Mouse (Mus musculus) CH12.LX (cell line): ENCODE results near the gene Csnk1g2. TPM values are rescaled to one million over a fixed set of nuclear protein-coding genes. Genes with fewer than 3 reads are reported as not detected.

Source experiments
- DNase-seq: peaks from one replicate; pipeline ENCODE4 v3.0.0-alpha.2; 2013; ENCODE audit errors: extremely low read depth
- H3K27ac ChIP-seq: 2 replicates; pipeline ENCODE4 v1.5.1; 2012; ENCODE audit warnings: low read depth, mild to moderate bottlenecking, control low read depth, moderate library complexity; ENCODE audit not compliant: insufficient read depth
- H3K27me3 ChIP-seq: replicated peaks from 2 replicates; pipeline ENCODE3; 2012; ENCODE audit warnings: inconsistent platforms
- H3K36me3 ChIP-seq, 2 experiments: replicated peaks in 1 of 2; 2 replicates each; pipeline versions ENCODE3 to v1.6.1; 2012; ENCODE audit warnings: inconsistent platforms in 1 of 2, low read length in 1 of 2, mild to moderate bottlenecking in 1 of 2, mixed read lengths in 1 of 2, moderate library complexity in 1 of 2; ENCODE audit not compliant: control insufficient read depth in 1 of 2, insufficient read depth in 1 of 2
- H3K4me1 ChIP-seq, 2 experiments: 2 replicates each; pipeline ENCODE4 v1.6.1; 2012; ENCODE audit warnings: inconsistent platforms in 1 of 2, moderate library complexity in 1 of 2; ENCODE audit not compliant: insufficient read depth in 2 of 2, control insufficient read depth in 1 of 2
- H3K4me2 ChIP-seq: 2 replicates; pipeline ENCODE4 v1.6.1; 2012; ENCODE audit warnings: low read depth, mild to moderate bottlenecking, control low read depth; ENCODE audit not compliant: poor library complexity, insufficient read depth, severe bottlenecking
- H3K4me3 ChIP-seq, 3 experiments: fragments of 150-350 bp in 1 of 3; sonication (generic) in 1 of 3; replicated peaks in 1 of 3; 2 replicates each; pipeline versions ENCODE3 to v1.5.1; 2011 to 2012; ENCODE audit warnings: low read depth in 2 of 3, low read length in 2 of 3, mild to moderate bottlenecking in 2 of 3, moderate library complexity in 2 of 3, control low read depth in 1 of 3, improper control_type of control experiment in 1 of 3, inconsistent platforms in 1 of 3, mixed read lengths in 1 of 3; ENCODE audit not compliant: poor library complexity in 1 of 3
- H3K79me2 ChIP-seq: replicated peaks from 2 replicates; pipeline ENCODE4 v1.6.1; 2012; ENCODE audit warnings: mild to moderate bottlenecking, moderate library complexity; ENCODE audit not compliant: control insufficient read depth, poor library complexity, insufficient read depth, severe bottlenecking; ENCODE audit errors: extremely low read depth
- H3K9ac ChIP-seq: 2 replicates; pipeline ENCODE4 v1.6.1; 2012; ENCODE audit warnings: low read depth, mild to moderate bottlenecking, control low read depth, moderate library complexity; ENCODE audit not compliant: insufficient read depth
- H3K9me3 ChIP-seq: replicated peaks from 2 replicates; pipeline ENCODE3; 2012; ENCODE audit warnings: low read length, inconsistent platforms, mixed read lengths
- BHLHE40 ChIP-seq: IDR thresholded peaks from 2 replicates; pipeline ENCODE4 v1.6.1; 2011; ENCODE audit warnings: mild to moderate bottlenecking, low read depth, low read length, improper control_type of control experiment
- CHD1 ChIP-seq: IDR thresholded peaks from 2 replicates; pipeline ENCODE4 v1.6.1; 2012; ENCODE audit warnings: low read depth, low read length, improper control_type of control experiment, inconsistent platforms
- CTCF ChIP-seq, 2 experiments: IDR thresholded peaks in 1 of 2; conservative IDR thresholded peaks in 1 of 2; 2 replicates each; pipeline ENCODE4 v1.5.1; 2011 to 2012; ENCODE audit warnings: low read depth in 2 of 2, low read length in 2 of 2, improper control_type of control experiment in 1 of 2, inconsistent platforms in 1 of 2, mild to moderate bottlenecking in 1 of 2, moderate library complexity in 1 of 2
- E2F4 ChIP-seq: IDR thresholded peaks from 2 replicates; pipeline ENCODE4 v1.6.1; 2011; ENCODE audit warnings: low read depth, low read length, improper control_type of control experiment; ENCODE audit not compliant: insufficient replicate concordance
- ELF1 ChIP-seq: IDR thresholded peaks from 2 replicates; pipeline ENCODE4 v1.6.1; 2014; ENCODE audit warnings: low read depth, mild to moderate bottlenecking, inconsistent platforms, low read length, improper control_type of control experiment
- EP300 ChIP-seq: IDR thresholded peaks from 2 replicates; pipeline ENCODE4 v1.6.1; 2011; ENCODE audit warnings: low read length, improper control_type of control experiment
- GABPA ChIP-seq: IDR thresholded peaks from 2 replicates; pipeline ENCODE4 v1.6.1; 2012; ENCODE audit warnings: low read depth, low read length, improper control_type of control experiment, inconsistent platforms; ENCODE audit not compliant: insufficient replicate concordance
- HCFC1 ChIP-seq: IDR thresholded peaks from 2 replicates; pipeline ENCODE4 v1.6.1; 2012; ENCODE audit warnings: low read depth, mild to moderate bottlenecking, inconsistent platforms, low read length, improper control_type of control experiment
- IRF4 ChIP-seq: IDR thresholded peaks from 2 replicates; pipeline ENCODE4 v1.6.1; 2014; ENCODE audit warnings: low read depth, mild to moderate bottlenecking, inconsistent platforms, low read length, improper control_type of control experiment
- KAT2A ChIP-seq: IDR thresholded peaks from 2 replicates; pipeline ENCODE4 v1.6.1; 2012; ENCODE audit warnings: low read length, improper control_type of control experiment, inconsistent platforms; ENCODE audit not compliant: insufficient replicate concordance
- MAFK ChIP-seq: IDR thresholded peaks from 2 replicates; pipeline ENCODE4 v1.6.1; 2011; ENCODE audit warnings: low read length, improper control_type of control experiment; ENCODE audit not compliant: insufficient replicate concordance
- MAX ChIP-seq: IDR thresholded peaks from 2 replicates; pipeline ENCODE4 v1.6.1; 2011; ENCODE audit warnings: low read length, improper control_type of control experiment
- MAZ ChIP-seq: IDR thresholded peaks from 2 replicates; pipeline ENCODE4 v1.6.1; 2012; ENCODE audit warnings: low read depth, mild to moderate bottlenecking, inconsistent platforms, low read length, improper control_type of control experiment, moderate library complexity
- MXI1 ChIP-seq: IDR thresholded peaks from 2 replicates; pipeline ENCODE4 v1.6.1; 2011; ENCODE audit warnings: mild to moderate bottlenecking, low read depth, low read length, improper control_type of control experiment
- NELFE ChIP-seq: IDR thresholded peaks from 2 replicates; pipeline ENCODE4 v1.6.1; 2011; ENCODE audit warnings: low read depth, low read length, improper control_type of control experiment
- NRF1 ChIP-seq: IDR thresholded peaks from 2 replicates; pipeline ENCODE4 v1.6.1; 2014; ENCODE audit warnings: low read depth, mild to moderate bottlenecking, inconsistent platforms, low read length, improper control_type of control experiment, moderate library complexity
- POLR2A ChIP-seq: IDR thresholded peaks from 2 replicates; pipeline ENCODE4 v1.6.1; 2011; ENCODE audit warnings: low read depth, mild to moderate bottlenecking, improper control_type of control experiment, low read length
- POLR2AphosphoS2 ChIP-seq: IDR thresholded peaks from 2 replicates; pipeline ENCODE4 v1.6.1; 2011; ENCODE audit warnings: low read depth, low read length, improper control_type of control experiment
- RAD21 ChIP-seq: IDR thresholded peaks from 2 replicates; pipeline ENCODE4 v1.6.1; 2011; ENCODE audit warnings: low read depth, mild to moderate bottlenecking, low read length, improper control_type of control experiment, moderate library complexity
- SIN3A ChIP-seq: IDR thresholded peaks from 2 replicates; pipeline ENCODE4 v1.6.1; 2012; ENCODE audit warnings: low read length, improper control_type of control experiment, inconsistent platforms
- UBTF ChIP-seq: IDR thresholded peaks from 2 replicates; pipeline ENCODE4 v1.6.1; 2012; ENCODE audit warnings: low read depth, mild to moderate bottlenecking, inconsistent platforms, low read length, improper control_type of control experiment, moderate library complexity
- USF1 ChIP-seq: IDR thresholded peaks from 2 replicates; pipeline ENCODE4 v1.6.1; 2014; ENCODE audit warnings: low read depth, mild to moderate bottlenecking, inconsistent platforms, low read length, improper control_type of control experiment
- USF2 ChIP-seq: conservative IDR thresholded peaks from 2 replicates; pipeline ENCODE4 v1.6.1; 2011; ENCODE audit warnings: low read depth, low read length, improper control_type of control experiment
- ZC3H11A ChIP-seq: IDR thresholded peaks from 2 replicates; pipeline ENCODE4 v1.6.1; 2012; ENCODE audit warnings: low read depth, mild to moderate bottlenecking, inconsistent platforms, low read length, improper control_type of control experiment
- ZKSCAN1 ChIP-seq: IDR thresholded peaks from 2 replicates; pipeline ENCODE4 v1.6.1; 2012; ENCODE audit warnings: low read depth, inconsistent platforms, low read length, improper control_type of control experiment, borderline replicate concordance
- ZMIZ1 ChIP-seq: IDR thresholded peaks from 2 replicates; pipeline ENCODE4 v1.6.1; 2012; ENCODE audit warnings: low read depth, mild to moderate bottlenecking, inconsistent platforms, low read length, improper control_type of control experiment
- ZNF384 ChIP-seq: IDR thresholded peaks from 2 replicates; pipeline ENCODE4 v1.6.1; 2012; ENCODE audit warnings: low read depth, low read length, improper control_type of control experiment, inconsistent platforms
- dilution Hi-C: fragments of 300-500 bp; cut with MboI; formaldehyde crosslinking; loops from 2 replicates; pipeline ENCODE4 v1.14.3; 2020; ENCODE audit warnings: low sequenced_read_pairs; ENCODE audit not compliant: extremely low pct_unique_long_range_greater_than_20kb, extremely low pct_ligation_motif_present
- in situ Hi-C: fragments of 300-500 bp; cut with MboI; formaldehyde crosslinking; loops from 3 replicates; pipeline ENCODE4 v1.14.3; 2019; ENCODE audit warnings: low sequenced_read_pairs, low pct_ligation_motif_present, low pct_unique_long_range_greater_than_20kb, mixed read lengths
- polyA plus RNA-seq: library from polyadenylated mRNA; unstranded; fragments of >175 nt; gene quantifications from 2 replicates; pipeline ENCODE4 v1.2.1, GENCODE M21; 2012; ENCODE audit warnings: low read depth; ENCODE audit not compliant: insufficient read length
- total RNA-seq, 2 experiments: library from RNA; depleted of rRNA; stranded (reverse); fragments of 300-350 nt in 1 of 2; fragments of >200 nt in 1 of 2; gene quantifications; 2 replicates each; pipeline ENCODE4 v1.2.3; 2012 to 2014

The Csnk1g2 gene
- total and polyA plus RNA-seq, 3 experiments: 44.1 to 59.0 (median 50.1) TPM

- H3K9me3 ChIP-seq: no peaks in the 10 kb centered on the region
- TF ChIP-seq NELFE: no peak
- TF ChIP-seq UBTF: 0 out of 2 replicates have a peak, but pooled peaks have one; percentile 32
- no peak for TF ChIP-seq KAT2A
- TF ChIP-seq ZC3H11A: no peak
- no peak for TF ChIP-seq POLR2A
- no peak for TF ChIP-seq E2F4
- no peak for TF ChIP-seq MXI1
- TF ChIP-seq ZMIZ1: no peak
- peak; percentile 67; the same call in 1 of the 2 replicates for TF ChIP-seq SIN3A
- no peak for TF ChIP-seq HCFC1
- no peak for TF ChIP-seq USF2
- no peak for TF ChIP-seq CTCF (conservative IDR thresholded peaks at IDR 0.05 in 1 of 2, IDR thresholded peaks at IDR 0.05 in 1 of 2; ENCODE audit: low read depth in 2 of 2, low read length in 2 of 2)
- TF ChIP-seq ZKSCAN1: no peak
- TF ChIP-seq, all 38 proteins: peak for 2
- H3K9ac ChIP-seq: peak overlapping the region; percentile 98
- DNase-seq: no peak
- H3K79me2 ChIP-seq: peaks cover 40% of the 10 kb centered on the region
- peak overlapping the region; percentile 75 to 99 (median 85) for H3K4me3 ChIP-seq
- 0 out of 2 replicates have a peak overlapping the region, but pooled peaks have one; percentile 12 for H3K27ac ChIP-seq
- H3K4me2 ChIP-seq: peak overlapping the region; percentile 64
- H3K36me3 ChIP-seq: peaks cover 25 to 42% of the 10 kb centered on the region in 2 experiments
- H3K27me3 ChIP-seq: no peaks in the 10 kb centered on the region
- in situ Hi-C loops (loop anchor here (25.0 kb wide), 1 partner anchor 238 kb away; the partner anchor contains the start of gene Tcf3), dilution Hi-C loops (no loop called here)
- H3K4me1 ChIP-seq: peaks cover 29 to 72% of the 10 kb centered on the region in 2 experiments
Measured at GRCm38 (mm10) chr10:80675405-80676197, 53.0 kb downstream of the Csnk1g2 start.

- peak overlapping the region; percentile 98 for H3K9ac ChIP-seq
- DNase-seq: peak; percentile 99
- peak overlapping the region; percentile 85 to 99 (median 95) for H3K4me3 ChIP-seq
- no peaks in the 10 kb centered on the region for H3K9me3 ChIP-seq
- H3K27ac ChIP-seq: peak overlapping the region; percentile 98
- no peaks in the 10 kb centered on the region for H3K27me3 ChIP-seq
- peaks cover 40% of the 10 kb centered on the region for H3K79me2 ChIP-seq
- H3K4me1 ChIP-seq: peaks cover 29 to 74% of the 10 kb centered on the region in 2 experiments
- peak overlapping the region; percentile 77 for H3K4me2 ChIP-seq
- in situ Hi-C loops (loop anchor here (25.0 kb wide), 1 partner anchor 239 kb away; the partner anchor contains the start of gene Tcf3), dilution Hi-C loops (no loop called here)
- peaks cover 18 to 35% of the 10 kb centered on the region in 2 experiments for H3K36me3 ChIP-seq
- peak; percentile 94 for TF ChIP-seq NELFE
- no peak for TF ChIP-seq GABPA
- TF ChIP-seq RAD21: no peak
- peak; percentile 85 for TF ChIP-seq USF1
- peak; percentile 83; the same call in 1 of the 2 replicates for TF ChIP-seq POLR2AphosphoS2
- no peak for TF ChIP-seq EP300
- TF ChIP-seq POLR2A: peak; percentile 87
- TF ChIP-seq ELF1: peak; percentile 62; the same call in 1 of the 2 replicates
- peak; percentile 68 for TF ChIP-seq MAX
- TF ChIP-seq KAT2A: 0 out of 2 replicates have a peak, but pooled peaks have one; percentile 9
- peak; percentile 91 for TF ChIP-seq BHLHE40
- TF ChIP-seq E2F4: no peak
- TF ChIP-seq UBTF: 0 out of 2 replicates have a peak, but pooled peaks have one; percentile 29
- TF ChIP-seq ZNF384: no peak
- TF ChIP-seq CHD1: no peak
- TF ChIP-seq ZC3H11A: no peak
- peak; percentile 85 for TF ChIP-seq MAZ
- peak; percentile 94 for TF ChIP-seq ZMIZ1
- peak; percentile 96 for TF ChIP-seq NRF1
- peak; percentile 45 for TF ChIP-seq IRF4
- TF ChIP-seq MAFK: no peak
- peak; percentile 53 for TF ChIP-seq USF2
- peak; percentile 23; the same call in 1 of the 2 replicates for TF ChIP-seq MXI1
Measured at GRCm38 (mm10) chr10:80676198-80676928, 53.7 kb downstream of the Csnk1g2 start.
